Mouse (Mus musculus) kidney, embryonic 16.5 days (tissue): ENCODE data around the gene Lef1. TPM values are rescaled to one million over a fixed set of nuclear protein-coding genes. Genes with fewer than 3 reads are reported as not detected.

Experiments
- ATAC-seq: fragments of 200-750 bp; cut with Nextera tagmentation; 2 replicates; pipeline ENCODE4 v1.8.0; 2017; ENCODE audit warnings: moderate TSS enrichment; ENCODE audit not compliant: low FRiP score, low TSS enrichment
- H3K27ac ChIP-seq: fragments of 300-500 bp; sonication (generic); 2 replicates; pipeline ENCODE4 v1.5.1; 2014; ENCODE audit warnings: low read length
- H3K27me3 ChIP-seq: fragments of 300-500 bp; sonication (generic); 2 replicates; pipeline ENCODE4 v1.6.1; 2014; ENCODE audit warnings: low read length, control low read depth, mixed read lengths; ENCODE audit not compliant: insufficient read depth
- H3K36me3 ChIP-seq: fragments of 300-500 bp; sonication (generic); 2 replicates; pipeline ENCODE4 v1.6.1; 2014; ENCODE audit warnings: low read length, control low read depth, mixed read lengths; ENCODE audit not compliant: insufficient read depth
- H3K4me1 ChIP-seq: fragments of 300-500 bp; sonication (generic); 2 replicates; pipeline ENCODE4 v1.6.1; 2014; ENCODE audit warnings: low read length, control low read depth, mixed read lengths; ENCODE audit not compliant: insufficient read depth
- H3K4me2 ChIP-seq: fragments of 300-500 bp; sonication (generic); replicated peaks from 2 replicates; pipeline ENCODE4 v1.6.1; 2014; ENCODE audit warnings: low read depth, low read length
- H3K4me3 ChIP-seq: fragments of 300-500 bp; sonication (generic); 2 replicates; pipeline ENCODE4 v1.5.1; 2014; ENCODE audit warnings: mild to moderate bottlenecking, low read length
- H3K9ac ChIP-seq: fragments of 300-500 bp; sonication (generic); replicated peaks from 2 replicates; pipeline ENCODE4 v1.6.1; 2014; ENCODE audit warnings: low read length
- H3K9me3 ChIP-seq: fragments of 300-500 bp; sonication (generic); 2 replicates; pipeline ENCODE4 v1.6.1; 2016; ENCODE audit warnings: low read length, control low read depth
- WGBS: fragments of 180-500 bp; shearing (Covaris S2); extraction: QIAGEN DNeasy Blood & Tissue Kit; methylation state at CpG from one replicate; pipeline ENCODE4 v1.1.7; 2014; 5-methylcytosine and 5-hydroxymethylcytosine counted together
- polyA plus RNA-seq: library from polyadenylated mRNA; unstranded; fragments of >200 nt; fragmentation: Nextera tagmentation; extraction: Ambion mirVana; gene quantifications from 2 replicates; pipeline ENCODE4 v1.2.1, GENCODE M21; 2015

The Lef1 gene
- polyA plus RNA-seq, 1 experiment from 2014 or later = 20.0 TPM

- no peaks in the 10 kb centered on the region for H3K36me3 ChIP-seq
- H3K9ac ChIP-seq = no peak overlapping the region
- WGBS = 81% methylated on average over 14 of the region's 14 CpGs
- no peak overlapping the region for H3K27ac ChIP-seq
- no peak overlapping the region for H3K4me3 ChIP-seq
- no peak for ATAC-seq
- H3K27me3 ChIP-seq = no peaks in the 10 kb centered on the region
- H3K9me3 ChIP-seq = no peaks in the 10 kb centered on the region
- H3K4me1 ChIP-seq = peaks cover 7% of the 10 kb centered on the region; the same call in 1 of the 2 replicates
- H3K4me2 ChIP-seq = no peak overlapping the region
Measured at GRCm38 (mm10) chr3:131218636-131219390, 108.5 kb downstream of the Lef1 start.

DNA sequence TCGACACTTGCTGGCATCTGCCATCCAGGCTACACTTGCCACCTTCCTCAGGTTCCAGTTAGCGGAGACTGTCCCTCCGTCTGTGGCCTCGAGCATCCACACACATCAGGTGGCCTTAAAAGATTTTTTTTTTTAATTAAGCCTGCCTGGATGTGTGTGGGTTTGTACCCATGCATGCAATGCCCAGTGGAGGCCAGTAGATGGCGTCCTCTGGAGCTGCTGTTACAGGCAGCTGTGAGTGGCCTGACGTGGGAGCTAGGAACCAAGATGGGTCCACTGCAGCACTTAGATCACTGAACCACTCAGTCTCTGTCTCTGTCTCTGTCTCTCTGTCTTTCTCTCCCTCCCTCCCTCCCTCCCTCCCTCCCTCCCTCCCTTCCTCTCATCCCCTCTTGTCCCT lies 117.8 kb downstream of the Lef1 start:
- Histone ChIP-seq H3K9me3 (no peaks in the 10 kb centered on the region), H3K4me1 (no peaks in the 10 kb centered on the region), H3K9ac (no peak overlapping the region), H3K36me3 (peaks cover 7% of the 10 kb centered on the region; the same call in 1 of the 2 replicates), H3K27me3 (no peaks in the 10 kb centered on the region), H3K4me2 (no peak overlapping the region), H3K27ac (no peak overlapping the region), H3K4me3 (no peak overlapping the region)
- no peak for ATAC-seq
- 78% methylated on average over 6 of the region's 6 CpGs for WGBS

- Histone ChIP-seq H3K27me3 (no peaks in the 10 kb centered on the region), H3K36me3 (peaks cover 20% of the 10 kb centered on the region)
- 0 out of 2 replicates have a peak, but pooled peaks have one; percentile 4 for ATAC-seq
Measured at GRCm38 (mm10) chr3:131237061-131237460, 126.8 kb downstream of the Lef1 start.

DNA sequence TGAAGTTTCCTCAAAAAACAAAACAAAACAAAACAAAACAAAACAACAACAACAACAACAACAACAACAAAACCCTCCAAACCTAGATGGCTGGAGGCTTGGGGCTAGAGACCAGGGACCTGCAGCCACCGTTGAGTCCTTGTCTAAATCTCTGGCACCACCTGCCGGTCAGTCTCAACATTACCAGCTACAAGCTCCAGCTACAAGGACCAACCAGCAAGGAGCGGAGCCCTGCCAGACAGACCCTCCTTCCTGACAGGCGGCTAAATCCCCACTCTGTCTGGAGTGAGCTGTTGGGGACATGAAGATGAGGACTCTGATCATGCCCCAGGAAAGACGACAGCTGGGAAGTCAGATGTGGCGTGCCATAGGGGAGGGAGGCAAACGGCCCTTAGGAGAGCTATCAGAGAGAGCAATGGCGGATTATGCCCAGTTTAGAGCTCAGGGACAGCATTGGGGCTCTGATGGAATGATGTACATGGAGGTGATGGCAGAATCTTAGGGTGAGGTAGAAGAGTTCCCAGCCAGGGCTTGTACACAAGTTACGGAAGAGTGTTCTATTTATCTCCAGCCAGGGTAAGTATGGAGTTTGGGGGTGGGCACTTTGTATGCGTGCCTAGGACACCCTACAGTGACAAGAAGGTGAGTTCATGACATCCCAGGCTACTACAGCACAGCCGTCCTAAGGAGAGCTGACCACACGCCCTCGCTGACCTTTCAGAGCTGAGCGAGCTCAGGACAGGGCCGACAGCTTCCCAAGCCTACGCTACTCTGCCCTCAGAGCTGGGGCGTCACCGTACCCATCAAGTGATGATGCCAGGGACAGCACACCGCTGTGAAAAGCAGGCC lies 127.7 kb downstream of the Lef1 start:
- no peak overlapping the region for H3K4me2 ChIP-seq
- ATAC-seq = peak; percentile 80
- 56% methylated on average over 19 of the region's 19 CpGs for WGBS

More at GRCm38 (mm10) chr3:131237061-131237460, 126.8 kb downstream of the Lef1 start:
- Histone ChIP-seq H3K9ac (no peak overlapping the region), H3K27ac (no peak overlapping the region), H3K4me3 (no peak overlapping the region), H3K4me1 (no peaks in the 10 kb centered on the region), H3K9me3 (no peaks in the 10 kb centered on the region), H3K4me2 (no peak overlapping the region)
- WGBS = 86% methylated on average over 6 of the region's 6 CpGs

DNA sequence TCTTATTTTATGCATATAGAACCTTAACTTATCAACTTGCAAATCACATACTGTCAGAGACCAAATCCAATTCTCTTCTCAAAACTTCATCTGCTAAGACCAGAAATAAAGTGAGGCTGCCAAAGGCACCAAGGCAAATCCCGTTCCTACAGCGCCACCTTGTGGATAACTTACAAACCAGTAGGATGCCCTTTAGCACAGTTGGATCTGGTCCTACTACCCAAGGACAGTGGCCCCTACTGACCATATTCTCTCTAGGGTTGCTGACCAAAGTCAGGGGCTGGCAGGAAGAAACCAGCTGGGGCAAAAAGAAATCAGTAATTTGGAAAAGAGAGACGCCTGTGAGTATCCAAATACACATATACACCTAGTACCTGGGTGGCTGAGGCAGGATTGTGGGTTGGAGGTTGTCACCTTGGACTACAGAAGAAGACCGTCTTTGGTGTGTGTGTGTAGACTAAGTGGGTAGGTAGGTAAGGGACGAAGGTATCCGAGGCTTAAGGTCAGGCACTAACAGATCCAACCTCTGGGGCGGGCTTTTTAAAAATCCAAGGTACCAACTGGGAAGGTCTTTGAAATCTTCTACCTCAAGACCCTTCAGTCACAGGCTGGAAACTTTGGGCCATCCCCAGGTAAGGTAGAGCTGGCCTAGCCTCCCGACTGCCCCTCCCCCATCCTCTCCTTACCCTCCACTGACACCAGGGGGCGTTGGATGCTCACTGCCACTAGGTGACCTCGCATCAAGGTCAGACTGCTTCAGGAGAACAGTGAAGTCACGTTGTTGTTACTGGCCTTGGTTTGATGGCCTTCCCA lies 135.7 kb downstream of the Lef1 start:
- Histone ChIP-seq H3K4me1 (no peaks in the 10 kb centered on the region), H3K9me3 (no peaks in the 10 kb centered on the region), H3K36me3 (peaks cover 25% of the 10 kb centered on the region), H3K27me3 (no peaks in the 10 kb centered on the region), H3K9ac (no peak overlapping the region), H3K4me3 (no peak overlapping the region), H3K4me2 (no peak overlapping the region), H3K27ac (no peak overlapping the region)
- 59% methylated on average over 11 of the region's 11 CpGs for WGBS
- ATAC-seq = peak; percentile 40; the same call in 1 of the 2 replicates

More for the DNA sequence above, 127.7 kb downstream of the Lef1 start:
- H3K4me1 ChIP-seq = no peaks in the 10 kb centered on the region
- H3K27ac ChIP-seq = no peak overlapping the region
- H3K36me3 ChIP-seq = peaks cover 16% of the 10 kb centered on the region
- no peak overlapping the region for H3K4me3 ChIP-seq
- no peak overlapping the region for H3K9ac ChIP-seq
- H3K27me3 ChIP-seq = no peaks in the 10 kb centered on the region
- H3K9me3 ChIP-seq = no peaks in the 10 kb centered on the region

DNA sequence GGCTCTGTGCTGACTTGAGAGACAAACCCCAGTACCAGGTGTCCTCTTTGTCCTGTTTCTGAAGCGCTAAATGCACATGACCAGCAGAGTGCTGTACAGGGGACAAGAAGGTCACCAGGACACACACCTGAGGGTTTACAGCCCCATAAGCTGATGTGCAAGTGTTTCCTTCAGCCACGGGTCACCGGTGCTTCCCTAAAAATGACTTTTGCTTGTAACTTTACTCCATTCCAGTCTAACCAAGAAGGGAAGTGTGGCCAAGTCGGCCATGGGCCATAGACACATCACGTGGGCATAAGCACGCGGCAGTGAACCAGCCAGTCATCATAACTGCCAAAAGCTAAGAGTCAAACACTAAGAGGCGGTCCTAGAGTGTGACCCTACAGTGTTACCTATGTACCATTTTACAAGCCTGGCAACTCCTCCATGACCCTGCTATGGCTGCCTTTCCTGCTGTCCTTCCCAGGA lies 136.3 kb downstream of the Lef1 start:
- Histone ChIP-seq H3K4me3 (no peak overlapping the region), H3K36me3 (peaks cover 25% of the 10 kb centered on the region), H3K9me3 (no peaks in the 10 kb centered on the region), H3K4me1 (no peaks in the 10 kb centered on the region), H3K27ac (no peak overlapping the region), H3K4me2 (no peak overlapping the region), H3K9ac (no peak overlapping the region), H3K27me3 (no peaks in the 10 kb centered on the region)
- WGBS = 88% methylated on average over 8 of the region's 8 CpGs
- ATAC-seq = peak; percentile 26; the same call in 1 of the 2 replicates

- H3K4me1 ChIP-seq = no peaks in the 10 kb centered on the region
Measured at GRCm38 (mm10) chr3:131247447-131247846, 137.2 kb downstream of the Lef1 start.

GRCm38 (mm10) chr3:131247851-131248250 lies 137.6 kb downstream of the Lef1 start:
- Histone ChIP-seq H3K4me3 (no peak overlapping the region), H3K9me3 (no peaks in the 10 kb centered on the region), H3K9ac (no peak overlapping the region), H3K4me2 (no peak overlapping the region), H3K27me3 (no peaks in the 10 kb centered on the region), H3K27ac (no peak overlapping the region), H3K4me1 (no peaks in the 10 kb centered on the region), H3K36me3 (peaks cover 27% of the 10 kb centered on the region)
- no peak for ATAC-seq
- WGBS = 85% methylated on average over 5 of the region's 5 CpGs

More at GRCm38 (mm10) chr3:131247447-131247846, 137.2 kb downstream of the Lef1 start:
- ATAC-seq = peak; percentile 43; the same call in 1 of the 2 replicates
- Histone ChIP-seq H3K9me3 (no peaks in the 10 kb centered on the region), H3K4me3 (no peak overlapping the region), H3K27me3 (no peaks in the 10 kb centered on the region), H3K27ac (no peak overlapping the region), H3K4me2 (no peak overlapping the region), H3K9ac (no peak overlapping the region), H3K36me3 (peaks cover 29% of the 10 kb centered on the region)
- WGBS = 71% methylated on average over 6 of the region's 6 CpGs

DNA sequence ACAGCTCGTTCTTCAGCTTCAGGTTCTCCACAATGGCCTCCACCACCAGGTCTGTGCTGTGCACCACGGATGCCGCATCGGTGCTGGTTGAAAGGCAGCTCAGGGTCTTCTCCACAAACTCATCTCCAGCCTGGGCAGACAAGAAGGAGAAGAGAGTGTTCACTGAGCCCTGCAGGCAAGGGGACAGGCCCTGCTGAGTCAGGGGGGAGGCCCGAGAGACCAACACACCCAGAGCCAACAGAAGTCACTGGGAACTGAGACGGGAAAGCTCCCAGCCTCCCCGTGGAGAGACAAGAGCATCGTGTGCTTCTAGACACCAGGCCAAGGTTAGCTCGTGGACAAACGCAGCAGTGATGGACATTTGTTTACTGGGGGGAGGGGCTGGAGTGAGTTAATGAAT lies 138.2 kb downstream of the Lef1 start:
- Histone ChIP-seq H3K4me3 (no peak overlapping the region), H3K9me3 (peaks cover under 1% of the 10 kb centered on the region; the same call in 1 of the 2 replicates), H3K36me3 (peaks cover 27% of the 10 kb centered on the region), H3K9ac (no peak overlapping the region), H3K27ac (no peak overlapping the region), H3K4me1 (no peaks in the 10 kb centered on the region), H3K27me3 (no peaks in the 10 kb centered on the region), H3K4me2 (no peak overlapping the region)
- no peak for ATAC-seq
- 77% methylated on average over 10 of the region's 10 CpGs for WGBS
